Comparison of ENCODE assay signal across 8 mouse cellular contexts in genomic region chr9:107611456-107612190, GRCm38 (mm10). TPM values are rescaled to one million over a fixed set of nuclear protein-coding genes. Genes with fewer than 3 reads are reported as not detected.
DNase-seq lines count a peak whose midpoint lies in the region; ATAC-seq and TF ChIP-seq lines count a peak whose summit lies in the region.

No protein-coding gene starts in this region.

- no peaks in the 10 kb centered on the region for H3K79me2 ChIP-seq in myocyte (ENCODE audit: control insufficient read depth, insufficient read depth)

- WGBS in forebrain, embryonic 10.5 days = 75% methylated on average over 6 of the region's 6 CpGs
- 74% methylated on average over 6 of the region's 6 CpGs for WGBS in intestine, embryonic 14.5 days

- TF ChIP-seq POLR2A in myocyte (IDR thresholded peaks at IDR 0.05; ENCODE audit: insufficient read length, low read depth) = no peak

- ATAC-seq in intestine, embryonic 14.5 days (replicated peaks; ENCODE audit: low FRiP score, low TSS enrichment, low read depth) = no peak
- ATAC-seq in monocyte, adult 5-6 weeks (replicated peaks; ENCODE audit: insufficient number of reproducible peaks, low FRiP score, low TSS enrichment, poor library complexity, severe bottlenecking) = no peak
- ATAC-seq in cerebellum, adult (ENCODE audit: insufficient number of reproducible peaks, low FRiP score, low TSS enrichment) = no peak; the same call in 1 of the 2 replicates

- peaks cover 32% of the 10 kb centered on the region for H3K36me3 ChIP-seq in forebrain, embryonic 10.5 days (replicated peaks)
- H3K36me3 ChIP-seq in intestine, embryonic 14.5 days (ENCODE audit: control insufficient read depth, insufficient read depth, low read length) = peaks cover 31% of the 10 kb centered on the region
- H3K36me3 ChIP-seq in myocyte (ENCODE audit: control insufficient read depth, insufficient read depth) = peaks cover 14% of the 10 kb centered on the region

- peak; percentile 41 to 65 for DNase-seq in left cerebral cortex, postnatal 14 days (ENCODE audit: low spot score in 2 of 2)
- DNase-seq in left cerebral cortex, adult 11 months (ENCODE audit: low spot score) = no peak
- DNase-seq in forebrain, embryonic 10.5 days (ENCODE audit: extremely low spot score, low spot score) = no peak
- DNase-seq in intestine, embryonic 14.5 days (ENCODE audit: low spot score) = no peak
- no peak for DNase-seq in T-cell, adult 2 months (ENCODE audit: low spot score)

- H3K4me3 ChIP-seq in forebrain, embryonic 10.5 days = peak overlapping the region; percentile 50
- H3K4me3 ChIP-seq in intestine, embryonic 14.5 days (ENCODE audit: low read depth, low read length) = peak overlapping the region; percentile 28; the same call in 1 of the 2 replicates
- peak overlapping the region; percentile 6 for H3K4me3 ChIP-seq in myocyte

- peaks cover 97% of the 10 kb centered on the region for H3K4me1 ChIP-seq in forebrain, embryonic 10.5 days
- H3K4me1 ChIP-seq in intestine, embryonic 14.5 days (replicated peaks; ENCODE audit: control insufficient read depth, insufficient read depth, low read length) = peaks cover 36% of the 10 kb centered on the region

- intact Hi-C loops in left cerebral cortex, postnatal 14 days (cut with DNase I) = no loop called here

- peak overlapping the region; percentile 96 for H3K27ac ChIP-seq in forebrain, embryonic 10.5 days
- H3K27ac ChIP-seq in intestine, embryonic 14.5 days (ENCODE audit: low read depth) = peak overlapping the region; percentile 92

- H3K9ac ChIP-seq in intestine, embryonic 14.5 days (ENCODE audit: low read length) = peak overlapping the region; percentile 63

- no peak overlapping the region for H3ac ChIP-seq in myocyte (ENCODE audit: control insufficient read depth, insufficient read length)

- H3K27me3 ChIP-seq in forebrain, embryonic 10.5 days (ENCODE audit: poor library complexity, severe bottlenecking) = peaks cover 4% of the 10 kb centered on the region; the same call in 1 of the 2 replicates
- H3K27me3 ChIP-seq in intestine, embryonic 14.5 days (replicated peaks; ENCODE audit: control insufficient read depth, insufficient read depth, low read length) = no peaks in the 10 kb centered on the region
- H3K27me3 ChIP-seq in myocyte (ENCODE audit: control insufficient read depth, insufficient read depth, insufficient read length) = no peaks in the 10 kb centered on the region

- peak overlapping the region; percentile 69 for H3K4me2 ChIP-seq in intestine, embryonic 14.5 days (ENCODE audit: low read length)
- peak overlapping the region; percentile 71 for H3K4me2 ChIP-seq in myocyte (ENCODE audit: low read depth)

- H3K9me3 ChIP-seq in forebrain, embryonic 10.5 days = no peaks in the 10 kb centered on the region
- no peaks in the 10 kb centered on the region for H3K9me3 ChIP-seq in intestine, embryonic 14.5 days (ENCODE audit: control insufficient read depth, low read length)

TF ChIP-seq in myocyte, 11 proteins besides CTCF, POLR2A, EP300 and RAD21:
- TF ChIP-seq POLR2AphosphoS2 (IDR thresholded peaks at IDR 0.05; ENCODE audit: insufficient read length, low read depth) (peak; percentile 17), TCF3 (IDR thresholded peaks at IDR 0.05; ENCODE audit: insufficient read length, low read depth) (no peak), USF1 (IDR thresholded peaks at IDR 0.05; ENCODE audit: low read depth) (no peak), TCF12 (IDR thresholded peaks at IDR 0.05; ENCODE audit: insufficient read depth, poor library complexity, severe bottlenecking) (peak; percentile 64), SRF (IDR thresholded peaks at IDR 0.05; ENCODE audit: control insufficient read depth, insufficient read length, low read depth) (no peak), MYOG (IDR thresholded peaks at IDR 0.05; ENCODE audit: control insufficient read depth in 1 of 3, insufficient read depth in 1 of 3, insufficient read length in 2 of 3, low read depth in 2 of 3) (peak in 2 of 3 experiments; percentile 62 to 89), MAX (IDR thresholded peaks at IDR 0.05; ENCODE audit: low read depth) (no peak), REST (IDR thresholded peaks at IDR 0.05; ENCODE audit: insufficient read depth, insufficient read length) (no peak), CEBPB (IDR thresholded peaks at IDR 0.05; ENCODE audit: insufficient read depth, poor library complexity, severe bottlenecking) (no peak), E2F4 (IDR thresholded peaks at IDR 0.05; ENCODE audit: insufficient read depth) (no peak), MYOD1 (IDR thresholded peaks at IDR 0.05; ENCODE audit: control insufficient read depth in 1 of 3, insufficient read length in 2 of 3, low read depth in 2 of 3) (peak; percentile 51 to 54 (median 53))

RNA-seq across cellular contexts. Expression of gene Sema3b, which starts 2.6 kb away (rescaled TPM):
- 1 to 10 TPM; 3.2 to 3.8 TPM for total RNA-seq in left cerebral cortex, postnatal 14 days (2021)
- 1.4 and 2.0 TPM in 2 replicates for polyA plus RNA-seq in forebrain, embryonic 10.5 days (2016; fragmentation: Nextera tagmentation; extraction: Ambion mirVana)
- 16.5 and 18.3 TPM in 2 replicates for polyA plus RNA-seq in intestine, embryonic 14.5 days (2014; fragmentation: Nextera tagmentation; extraction: Ambion mirVana)
- 59.9 TPM for polyA plus RNA-seq in myocyte (2012; fragmentation: generic; extraction: Trizol)
- total RNA-seq in monocyte, adult 5-6 weeks (2017) = 0.10 TPM in 1 of 3 replicates, not detected in the others

RNA-seq across cellular contexts. Expression of gene Gnai2, which starts 23.5 kb away (rescaled TPM):
- 100 to 1,000 TPM; 205 to 220 TPM for total RNA-seq in left cerebral cortex, postnatal 14 days (2021)
- polyA plus RNA-seq in forebrain, embryonic 10.5 days (2016; fragmentation: Nextera tagmentation; extraction: Ambion mirVana) = 526 and 533 TPM in 2 replicates
- 336 and 349 TPM in 2 replicates for polyA plus RNA-seq in intestine, embryonic 14.5 days (2014; fragmentation: Nextera tagmentation; extraction: Ambion mirVana)
- polyA plus RNA-seq in myocyte (2012; fragmentation: generic; extraction: Trizol) = 499 TPM
- total RNA-seq in monocyte, adult 5-6 weeks (2017) = 646 to 794 TPM (median 705 TPM) in 3 replicates

RNA-seq across cellular contexts. Expression of gene Ifrd2, which starts 24.2 kb away (rescaled TPM):
- total RNA-seq in left cerebral cortex, postnatal 14 days (2021) = 1 to 10 TPM; 8.9 to 9.7 TPM
- polyA plus RNA-seq in forebrain, embryonic 10.5 days (2016; fragmentation: Nextera tagmentation; extraction: Ambion mirVana) = 58.6 and 66.8 TPM in 2 replicates
- polyA plus RNA-seq in intestine, embryonic 14.5 days (2014; fragmentation: Nextera tagmentation; extraction: Ambion mirVana) = 77.4 and 79.5 TPM in 2 replicates
- 29.4 TPM for polyA plus RNA-seq in myocyte (2012; fragmentation: generic; extraction: Trizol)
- total RNA-seq in monocyte, adult 5-6 weeks (2017) = 5.5 to 11.1 TPM (median 8.8 TPM) in 3 replicates

RNA-seq across cellular contexts. Expression of gene Hyal3, which starts 31.0 kb away (rescaled TPM):
- total RNA-seq in left cerebral cortex, postnatal 14 days (2021) = 1 to 10 TPM in 1 of 2 experiments, under 1 TPM in 1; 0.78 to 1.4 TPM
- polyA plus RNA-seq in forebrain, embryonic 10.5 days (2016; fragmentation: Nextera tagmentation; extraction: Ambion mirVana) = 0.42 and 0.47 TPM in 2 replicates
- polyA plus RNA-seq in intestine, embryonic 14.5 days (2014; fragmentation: Nextera tagmentation; extraction: Ambion mirVana) = 0.87 and 1.4 TPM in 2 replicates
- polyA plus RNA-seq in myocyte (2012; fragmentation: generic; extraction: Trizol) = 0.43 TPM
- total RNA-seq in monocyte, adult 5-6 weeks (2017) = 1.4 TPM in 1 of 3 replicates, not detected in the others

RNA-seq across cellular contexts. Expression of gene Naa80, which starts 32.9 kb away (rescaled TPM):
- total RNA-seq in left cerebral cortex, postnatal 14 days (2021) = 1 to 10 TPM; 8.7 TPM
- polyA plus RNA-seq in forebrain, embryonic 10.5 days (2016; fragmentation: Nextera tagmentation; extraction: Ambion mirVana) = 13.9 and 17.9 TPM in 2 replicates
- polyA plus RNA-seq in intestine, embryonic 14.5 days (2014; fragmentation: Nextera tagmentation; extraction: Ambion mirVana) = 14.7 and 19.6 TPM in 2 replicates
- 13.8 TPM for polyA plus RNA-seq in myocyte (2012; fragmentation: generic; extraction: Trizol)
- total RNA-seq in monocyte, adult 5-6 weeks (2017) = 3.6 to 5.4 TPM (median 5.4 TPM) in 3 replicates

Comparison
In these comparisons a context has a peak if more than half of its experiments do, and no peak if none do; other contexts are left out.
1. DNase-seq: peak in left cerebral cortex, postnatal 14 days (2 of 2); none in left cerebral cortex, adult 11 months (single experiment), forebrain, embryonic 10.5 days (single experiment), intestine, embryonic 14.5 days (single experiment) and T-cell, adult 2 months (single experiment).
2. Peak in every context shown above with its lines, with median percentiles within 50 percentile points of each other: H3K4me3 ChIP-seq.